Mouse (Mus musculus) layer of hippocampus, postnatal 25 days (tissue): ENCODE data around the gene Rnf19b. TPM values are rescaled to one million over a fixed set of nuclear protein-coding genes. Genes with fewer than 3 reads are reported as not detected.

Experiments used
- DNase-seq, 2 experiments: peaks; one replicate each; pipeline ENCODE4 v3.0.0; 2022; ENCODE audit warnings: mixed read lengths in 2 of 2, low spot score in 1 of 2; ENCODE audit errors: extremely low spot score in 1 of 2
- total RNA-seq, 2 experiments: library from RNA; stranded (reverse); gene quantifications; 2 replicates each; pipeline ENCODE4 v1.2.3; 2021

Rnf19b gene
- total RNA-seq, 2 experiments from 2014 or later = 48.1 to 49.7 TPM

GRCm38 (mm10) chr4:129034224-129034623, 23.8 kb upstream of the Rnf19b start:
- no peak for DNase-seq

- no peak for DNase-seq
These were observed 23.1 kb upstream of the Rnf19b start for GRCm38 (mm10) chr4:129034706-129035660.

- DNase-seq = no peak
These were observed 22.1 kb upstream of the Rnf19b start for GRCm38 (mm10) chr4:129035851-129036445.

- DNase-seq = no peak
These were observed 10.2 kb upstream of the Rnf19b start for GRCm38 (mm10) chr4:129047721-129048421.

GRCm38 (mm10) chr4:129048501-129049305, 9.4 kb upstream of the Rnf19b start:
- DNase-seq = peak; percentile 65 to 79

- DNase-seq = peak in 1 of 2 experiments; percentile 35
These were observed 8.6 kb upstream of the Rnf19b start for GRCm38 (mm10) chr4:129049306-129050011.

- no peak for DNase-seq
These were observed 7.7 kb upstream of the Rnf19b start for GRCm38 (mm10) chr4:129050365-129050764.

- no peak for DNase-seq
These were observed 7.1 kb upstream of the Rnf19b start for GRCm38 (mm10) chr4:129050901-129051417.

GRCm38 (mm10) chr4:129051461-129052183, 6.4 kb upstream of the Rnf19b start:
- DNase-seq = no peak

GRCm38 (mm10) chr4:129054757-129055156, 3.3 kb upstream of the Rnf19b start:
- no peak for DNase-seq

- DNase-seq = no peak
These were observed 2.5 kb upstream of the Rnf19b start for GRCm38 (mm10) chr4:129055562-129055961.

GRCm38 (mm10) chr4:129057533-129058206, 401 bp upstream of the Rnf19b start:
- peak; percentile 93 to 97 for DNase-seq

- no peak for DNase-seq
These were observed 1.1 kb downstream of the Rnf19b start for GRCm38 (mm10) chr4:129059125-129059551.

GRCm38 (mm10) chr4:129059922-129060321, 1.9 kb downstream of the Rnf19b start:
- no peak for DNase-seq

GRCm38 (mm10) chr4:129061486-129061885, 3.4 kb downstream of the Rnf19b start:
- DNase-seq = no peak

- no peak for DNase-seq
These were observed 4.4 kb downstream of the Rnf19b start for GRCm38 (mm10) chr4:129062281-129063075.

GRCm38 (mm10) chr4:129065688-129066236, 7.7 kb downstream of the Rnf19b start:
- DNase-seq = no peak
